Mouse (Mus musculus): Measurements from ENCODE around the gene Man1c1. TPM values are rescaled to one million over a fixed set of nuclear protein-coding genes. Genes with fewer than 3 reads are reported as not detected.

Gene Man1c1
- polyA plus RNA-seq, 1 experiment, result 26.7 TPM

- Histone ChIP-seq H3K27ac (ENCODE audit: insufficient read depth, low read length) (no peak overlapping the region), H3K4me3 (ENCODE audit: insufficient read depth, low read length) (no peak overlapping the region), H3K4me1 (ENCODE audit: control insufficient read depth, insufficient read depth, low read length) (peaks cover 3% of the 10 kb centered on the region; the same call in 1 of the 2 replicates)
- TF ChIP-seq POLR2A (IDR thresholded peaks at IDR 0.05; ENCODE audit: low read depth, low read length), result no peak
- TF ChIP-seq CTCF (IDR thresholded peaks at IDR 0.05; ENCODE audit: borderline replicate concordance, insufficient read depth, low read length), result no peak
Measured at GRCm38 (mm10) chr4:134591506-134592061, 112.5 kb downstream of the Man1c1 start.

GRCm38 (mm10) chr4:134590227-134590926 is 113.7 kb downstream of the Man1c1 start:
- no peak overlapping the region for H3K27ac ChIP-seq (ENCODE audit: insufficient read depth, low read length)
- TF ChIP-seq POLR2A (IDR thresholded peaks at IDR 0.05; ENCODE audit: low read depth, low read length) (no peak), CTCF (IDR thresholded peaks at IDR 0.05; ENCODE audit: borderline replicate concordance, insufficient read depth, low read length) (no peak)
- H3K4me3 ChIP-seq (ENCODE audit: insufficient read depth, low read length), result no peak overlapping the region
- H3K4me1 ChIP-seq (ENCODE audit: control insufficient read depth, insufficient read depth, low read length), result peaks cover 3% of the 10 kb centered on the region; the same call in 1 of the 2 replicates

GRCm38 (mm10) chr4:134589786-134590185 is 114.3 kb downstream of the Man1c1 start:
- TF ChIP-seq POLR2A (IDR thresholded peaks at IDR 0.05; ENCODE audit: low read depth, low read length) (no peak), CTCF (IDR thresholded peaks at IDR 0.05; ENCODE audit: borderline replicate concordance, insufficient read depth, low read length) (no peak)
- Histone ChIP-seq H3K27ac (ENCODE audit: insufficient read depth, low read length) (no peak overlapping the region), H3K4me3 (ENCODE audit: insufficient read depth, low read length) (no peak overlapping the region), H3K4me1 (ENCODE audit: control insufficient read depth, insufficient read depth, low read length) (peaks cover 3% of the 10 kb centered on the region; the same call in 1 of the 2 replicates)

GRCm38 (mm10) chr4:134588951-134589350 is 115.1 kb downstream of the Man1c1 start:
- no peak overlapping the region for H3K27ac ChIP-seq (ENCODE audit: insufficient read depth, low read length)
- H3K4me1 ChIP-seq (ENCODE audit: control insufficient read depth, insufficient read depth, low read length), result peaks cover 3% of the 10 kb centered on the region; the same call in 1 of the 2 replicates
- H3K4me3 ChIP-seq (ENCODE audit: insufficient read depth, low read length), result no peak overlapping the region
- no peak for TF ChIP-seq CTCF (IDR thresholded peaks at IDR 0.05; ENCODE audit: borderline replicate concordance, insufficient read depth, low read length)
- TF ChIP-seq POLR2A (IDR thresholded peaks at IDR 0.05; ENCODE audit: low read depth, low read length), result no peak

- peaks cover 3% of the 10 kb centered on the region; the same call in 1 of the 2 replicates for H3K4me1 ChIP-seq (ENCODE audit: control insufficient read depth, insufficient read depth, low read length)
- TF ChIP-seq CTCF (IDR thresholded peaks at IDR 0.05; ENCODE audit: borderline replicate concordance, insufficient read depth, low read length) (no peak), POLR2A (IDR thresholded peaks at IDR 0.05; ENCODE audit: low read depth, low read length) (no peak)
Measured at GRCm38 (mm10) chr4:134588287-134588686, 115.8 kb downstream of the Man1c1 start.

GRCm38 (mm10) chr4:134587636-134588197 is 116.4 kb downstream of the Man1c1 start:
- TF ChIP-seq POLR2A (IDR thresholded peaks at IDR 0.05; ENCODE audit: low read depth, low read length) (no peak), CTCF (IDR thresholded peaks at IDR 0.05; ENCODE audit: borderline replicate concordance, insufficient read depth, low read length) (no peak)
- Histone ChIP-seq H3K4me1 (ENCODE audit: control insufficient read depth, insufficient read depth, low read length) (peaks cover 3% of the 10 kb centered on the region; the same call in 1 of the 2 replicates), H3K4me3 (ENCODE audit: insufficient read depth, low read length) (no peak overlapping the region), H3K27ac (ENCODE audit: insufficient read depth, low read length) (no peak overlapping the region)

More at GRCm38 (mm10) chr4:134588287-134588686, 115.8 kb downstream of the Man1c1 start:
- no peak overlapping the region for H3K27ac ChIP-seq (ENCODE audit: insufficient read depth, low read length)
- H3K4me3 ChIP-seq (ENCODE audit: insufficient read depth, low read length), result no peak overlapping the region

GRCm38 (mm10) chr4:134586631-134587030 is 117.5 kb downstream of the Man1c1 start:
- no peak for TF ChIP-seq POLR2A (IDR thresholded peaks at IDR 0.05; ENCODE audit: low read depth, low read length)
- Histone ChIP-seq H3K4me1 (ENCODE audit: control insufficient read depth, insufficient read depth, low read length) (peaks cover under 1% of the 10 kb centered on the region; the same call in 1 of the 2 replicates), H3K27ac (ENCODE audit: insufficient read depth, low read length) (no peak overlapping the region), H3K4me3 (ENCODE audit: insufficient read depth, low read length) (no peak overlapping the region)

- TF ChIP-seq CTCF (IDR thresholded peaks at IDR 0.05; ENCODE audit: borderline replicate concordance, insufficient read depth, low read length) (no peak), POLR2A (IDR thresholded peaks at IDR 0.05; ENCODE audit: low read depth, low read length) (no peak)
- H3K4me1 ChIP-seq (ENCODE audit: control insufficient read depth, insufficient read depth, low read length), result no peaks in the 10 kb centered on the region
- H3K4me3 ChIP-seq (ENCODE audit: insufficient read depth, low read length), result no peak overlapping the region
- no peak overlapping the region for H3K27ac ChIP-seq (ENCODE audit: insufficient read depth, low read length)
Measured at GRCm38 (mm10) chr4:134586126-134586525, 118.0 kb downstream of the Man1c1 start.

- TF ChIP-seq CTCF (IDR thresholded peaks at IDR 0.05; ENCODE audit: borderline replicate concordance, insufficient read depth, low read length) (peak; percentile 32; the same call in 1 of the 2 replicates), POLR2A (IDR thresholded peaks at IDR 0.05; ENCODE audit: low read depth, low read length) (no peak)
- H3K4me1 ChIP-seq (ENCODE audit: control insufficient read depth, insufficient read depth, low read length), result peaks cover 7% of the 10 kb centered on the region
- H3K4me3 ChIP-seq (ENCODE audit: insufficient read depth, low read length), result no peak overlapping the region
- no peak overlapping the region for H3K27ac ChIP-seq (ENCODE audit: insufficient read depth, low read length)
Measured at GRCm38 (mm10) chr4:134583513-134583912, 120.6 kb downstream of the Man1c1 start.

GRCm38 (mm10) chr4:134581365-134581764 is 122.7 kb downstream of the Man1c1 start:
- Histone ChIP-seq H3K4me3 (ENCODE audit: insufficient read depth, low read length) (no peak overlapping the region), H3K4me1 (ENCODE audit: control insufficient read depth, insufficient read depth, low read length) (peaks cover 12% of the 10 kb centered on the region), H3K27ac (ENCODE audit: insufficient read depth, low read length) (no peak overlapping the region)
- TF ChIP-seq POLR2A (IDR thresholded peaks at IDR 0.05; ENCODE audit: low read depth, low read length) (no peak), CTCF (IDR thresholded peaks at IDR 0.05; ENCODE audit: borderline replicate concordance, insufficient read depth, low read length) (no peak)
